Mouse (Mus musculus): ENCODE results near the gene Brk1. TPM values are rescaled to one million over a fixed set of nuclear protein-coding genes. Genes with fewer than 3 reads are reported as not detected.

The Brk1 gene
- total and polyA plus RNA-seq, 3 experiments: 112 to 245 (median 142) TPM

DNA sequence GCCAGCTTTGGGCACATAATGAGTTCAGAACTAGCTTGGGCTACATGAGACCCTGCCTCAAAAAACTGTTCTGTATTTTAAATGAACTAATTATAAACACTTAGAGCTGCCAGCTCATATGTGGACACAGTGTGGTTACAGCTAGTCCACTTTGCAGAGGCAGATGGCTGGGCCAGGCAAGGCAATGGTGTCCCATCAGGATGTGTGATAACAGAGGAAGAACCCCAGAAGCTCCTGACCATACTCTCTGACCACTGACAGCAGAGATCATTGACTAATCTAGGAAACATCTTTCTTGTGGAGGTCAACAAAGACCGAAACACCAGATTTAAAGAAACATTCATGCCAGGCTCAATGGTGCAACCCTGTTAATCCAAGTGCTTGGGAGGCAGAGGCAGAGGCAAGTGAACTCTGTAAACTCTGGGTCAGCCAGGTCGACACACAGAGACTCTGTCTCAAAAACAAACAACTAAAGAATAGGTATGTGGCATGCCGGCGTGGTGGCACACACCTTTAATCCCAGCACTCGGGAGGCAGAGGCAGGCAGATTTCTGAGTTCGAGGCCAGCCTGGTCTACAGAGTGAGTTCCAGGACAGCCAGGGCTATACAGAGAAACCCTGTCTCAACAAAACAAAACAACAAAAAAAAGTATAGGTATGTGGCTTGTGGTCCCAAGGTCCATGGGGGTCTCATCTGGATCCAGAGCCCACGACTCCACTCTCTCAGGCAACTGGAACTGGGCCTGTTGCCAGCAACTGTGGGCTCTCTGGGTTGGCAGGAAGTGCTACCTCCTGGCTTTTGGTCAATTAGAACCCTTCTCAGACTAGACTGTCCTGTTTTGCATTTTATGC lies 45.0 kb downstream of the Brk1 start:
- Histone ChIP-seq H3K27ac (ENCODE audit: insufficient read depth, low read depth) (peak overlapping the region; percentile 42), H3K27me3 (replicated peaks) (no peaks in the 10 kb centered on the region)
- DNase-seq (ENCODE audit: extremely low read depth): no peak

DNA sequence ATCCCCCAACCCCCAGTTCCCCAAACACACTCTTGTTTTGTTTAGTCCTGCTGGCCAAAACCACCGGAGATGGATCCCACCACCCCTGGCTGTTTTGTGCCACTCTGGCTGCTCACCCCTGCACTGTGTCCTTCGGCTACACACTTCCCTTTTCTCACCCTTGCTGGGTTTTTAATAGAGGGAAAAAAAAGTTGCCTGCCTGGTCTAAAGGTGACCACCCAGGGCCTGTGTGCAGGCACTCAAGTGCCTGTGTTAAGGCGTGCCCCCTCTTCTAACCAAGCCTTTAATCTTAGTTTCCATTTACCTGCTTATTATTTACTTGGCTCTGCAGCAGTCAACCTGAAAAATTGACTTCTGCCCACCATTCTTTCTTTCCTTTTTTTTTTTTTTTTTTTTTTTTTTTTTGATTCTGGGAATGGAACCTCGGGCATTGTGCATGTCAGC lies 45.6 kb downstream of the Brk1 start:
- Histone ChIP-seq H3K9ac (ENCODE audit: insufficient read depth, low read depth) (no peak overlapping the region), H3K27me3 (replicated peaks) (no peaks in the 10 kb centered on the region), H3K4me1 (ENCODE audit: control insufficient read depth in 1 of 2, insufficient read depth in 2 of 2) (peaks cover 9 to 77% of the 10 kb centered on the region in 2 experiments), H3K9me3 (replicated peaks; ENCODE audit: low read length) (no peaks in the 10 kb centered on the region), H3K36me3 (replicated peaks in 1 of 2; ENCODE audit: control insufficient read depth in 1 of 2, insufficient read depth in 1 of 2, low read length in 1 of 2) (peaks cover 46 to 81% of the 10 kb centered on the region in 2 experiments), H3K4me3 (replicated peaks in 1 of 3; ENCODE audit: low read depth in 2 of 3, low read length in 2 of 3, poor library complexity in 1 of 3) (no peak overlapping the region), H3K4me2 (ENCODE audit: insufficient read depth, low read depth, poor library complexity, severe bottlenecking) (no peak overlapping the region; the same call in 1 of the 2 replicates), H3K27ac (ENCODE audit: insufficient read depth, low read depth) (peak overlapping the region; percentile 42), H3K79me2 (replicated peaks; ENCODE audit: control insufficient read depth, extremely low read depth, insufficient read depth, poor library complexity, severe bottlenecking) (peaks cover 25% of the 10 kb centered on the region)
- dilution Hi-C loops (cut with MboI; ENCODE audit: extremely low pct_ligation_motif_present, extremely low pct_unique_long_range_greater_than_20kb, low sequenced_read_pairs) (no loop called here), in situ Hi-C loops (cut with MboI; ENCODE audit: low pct_ligation_motif_present, low pct_unique_long_range_greater_than_20kb, low sequenced_read_pairs) (no loop called here)
- TF ChIP-seq ZMIZ1 (IDR thresholded peaks at IDR 0.05; ENCODE audit: low read depth, low read length) (no peak), HCFC1 (IDR thresholded peaks at IDR 0.05; ENCODE audit: low read depth, low read length) (no peak), MYC (IDR thresholded peaks at IDR 0.05; ENCODE audit: low read depth, low read length) (no peak), CHD2 (IDR thresholded peaks at IDR 0.05; ENCODE audit: low read length) (no peak), ETS1 (conservative IDR thresholded peaks at IDR 0.05; ENCODE audit: low read depth, low read length) (no peak), ZNF384 (IDR thresholded peaks at IDR 0.05; ENCODE audit: low read depth, low read length) (peak; percentile 66), MXI1 (IDR thresholded peaks at IDR 0.05; ENCODE audit: low read depth, low read length) (no peak)
- DNase-seq (ENCODE audit: extremely low read depth): no peak

More for the DNA sequence above, 45.0 kb downstream of the Brk1 start:
- Histone ChIP-seq H3K4me2 (ENCODE audit: insufficient read depth, low read depth, poor library complexity, severe bottlenecking) (no peak overlapping the region), H3K9ac (ENCODE audit: insufficient read depth, low read depth) (no peak overlapping the region), H3K36me3 (replicated peaks in 1 of 2; ENCODE audit: control insufficient read depth in 1 of 2, insufficient read depth in 1 of 2, low read length in 1 of 2) (peaks cover 41 to 79% of the 10 kb centered on the region in 2 experiments), H3K4me3 (replicated peaks in 1 of 3; ENCODE audit: low read depth in 2 of 3, low read length in 2 of 3, poor library complexity in 1 of 3) (no peak overlapping the region), H3K79me2 (replicated peaks; ENCODE audit: control insufficient read depth, extremely low read depth, insufficient read depth, poor library complexity, severe bottlenecking) (peaks cover 31% of the 10 kb centered on the region), H3K9me3 (replicated peaks; ENCODE audit: low read length) (no peaks in the 10 kb centered on the region), H3K4me1 (ENCODE audit: control insufficient read depth in 1 of 2, insufficient read depth in 2 of 2) (peaks cover 9 to 77% of the 10 kb centered on the region in 2 experiments)
- TF ChIP-seq RAD21 (IDR thresholded peaks at IDR 0.05; ENCODE audit: low read depth, low read length) (no peak), ELF1 (IDR thresholded peaks at IDR 0.05; ENCODE audit: low read depth, low read length) (0 out of 2 replicates have a peak, but pooled peaks have one; percentile 11), GABPA (IDR thresholded peaks at IDR 0.05; ENCODE audit: insufficient replicate concordance, low read depth, low read length) (no peak), NELFE (IDR thresholded peaks at IDR 0.05; ENCODE audit: low read depth, low read length) (no peak), ZMIZ1 (IDR thresholded peaks at IDR 0.05; ENCODE audit: low read depth, low read length) (0 out of 2 replicates have a peak, but pooled peaks have one; percentile 28), SIN3A (IDR thresholded peaks at IDR 0.05; ENCODE audit: low read length) (no peak)
- in situ Hi-C loops (cut with MboI; ENCODE audit: low pct_ligation_motif_present, low pct_unique_long_range_greater_than_20kb, low sequenced_read_pairs) (no loop called here), dilution Hi-C loops (cut with MboI; ENCODE audit: extremely low pct_ligation_motif_present, extremely low pct_unique_long_range_greater_than_20kb, low sequenced_read_pairs) (no loop called here)
